Mouse (Mus musculus) erythroblast, embryonic 14.5 days (primary cell): ENCODE results near the gene Ptpn7. TPM values are rescaled to one million over a fixed set of nuclear protein-coding genes. Genes with fewer than 3 reads are reported as not detected.

Experiments used
- H3K27me3 ChIP-seq: 2 replicates; pipeline ENCODE4 v1.6.1; 2012; ENCODE audit warnings: inconsistent platforms; ENCODE audit not compliant: control insufficient read depth
- H3K36me3 ChIP-seq: 2 replicates; pipeline ENCODE4 v1.6.1; 2012; ENCODE audit warnings: mild to moderate bottlenecking, inconsistent platforms; ENCODE audit not compliant: control insufficient read depth
- H3K4me1 ChIP-seq: 2 replicates; pipeline ENCODE4 v1.6.1; 2012; ENCODE audit warnings: inconsistent platforms; ENCODE audit not compliant: control insufficient read depth
- H3K4me3 ChIP-seq: replicated peaks from 2 replicates; pipeline ENCODE3; 2012; ENCODE audit warnings: moderate library complexity, mild to moderate bottlenecking, inconsistent platforms
- H3K9me3 ChIP-seq: 2 replicates; pipeline ENCODE4 v1.6.1; 2012; ENCODE audit warnings: low read length, inconsistent platforms, mixed read lengths; ENCODE audit not compliant: control insufficient read depth
- GATA1 ChIP-seq: IDR thresholded peaks from 2 replicates; pipeline ENCODE4 v1.6.1; 2012; ENCODE audit warnings: low read length, inconsistent platforms, mixed read lengths
- TAL1 ChIP-seq: IDR thresholded peaks from 3 replicates; pipeline ENCODE4 v1.6.1; 2012; ENCODE audit warnings: low read length, inconsistent platforms, mixed read lengths
- polyA plus RNA-seq: library from polyadenylated mRNA; stranded (reverse); fragments of >175 nt; gene quantifications from 2 replicates; pipeline ENCODE4 v1.2.3, GENCODE M21; 2012

The Ptpn7 gene
- polyA plus RNA-seq, 1 experiment, result 0.67 TPM

DNA sequence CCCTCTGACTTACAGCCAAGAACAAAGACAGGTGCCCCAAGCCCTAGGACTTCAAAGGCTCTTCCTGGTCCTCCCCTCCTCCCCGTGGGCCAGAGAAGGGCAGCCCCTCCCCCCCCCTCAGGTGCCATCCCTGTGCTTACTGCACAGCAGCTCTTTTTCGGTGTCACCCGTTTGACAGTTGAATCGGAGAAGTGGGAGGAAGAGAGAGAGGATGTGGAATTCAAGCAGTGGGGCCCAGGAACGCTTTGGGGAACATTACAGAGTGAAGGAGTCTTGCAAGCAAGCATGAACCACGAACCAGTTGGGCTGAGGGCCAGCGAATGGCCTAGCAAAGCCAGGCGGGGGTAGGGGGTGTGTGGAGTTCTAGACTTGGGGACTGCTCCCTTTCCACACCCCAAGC lies 940 bp upstream of the Ptpn7 start:
- no peak for TF ChIP-seq TAL1
- TF ChIP-seq GATA1, result no peak
- no peaks in the 10 kb centered on the region for H3K27me3 ChIP-seq
- H3K4me1 ChIP-seq, result peaks cover 52% of the 10 kb centered on the region
- peak overlapping the region; percentile 23 for H3K4me3 ChIP-seq
- no peaks in the 10 kb centered on the region for H3K9me3 ChIP-seq
- H3K36me3 ChIP-seq, result peaks cover 7% of the 10 kb centered on the region; the same call in 1 of the 2 replicates

DNA sequence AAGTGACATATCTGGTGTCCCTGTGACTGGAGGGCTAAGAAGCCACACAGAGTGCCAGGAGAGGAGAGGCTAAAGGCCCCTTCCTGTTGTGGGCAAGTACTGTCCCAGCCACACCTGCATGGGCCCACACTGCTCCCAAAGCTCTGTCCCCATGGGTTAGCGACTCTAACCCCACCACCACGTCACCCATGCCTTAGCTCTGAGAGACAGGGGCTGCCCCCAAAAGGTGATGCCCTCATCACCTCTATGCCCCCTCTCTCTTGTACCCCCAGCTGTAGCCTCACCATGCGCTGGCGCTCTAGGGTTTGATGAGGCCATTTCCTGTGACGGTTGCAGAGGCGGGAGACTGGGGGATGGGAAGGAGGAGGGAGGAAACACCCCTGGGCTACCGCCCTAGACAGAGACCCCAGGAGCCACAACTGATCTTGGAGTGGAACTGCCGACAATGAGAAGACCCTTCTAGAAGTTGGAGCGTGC lies 431 bp downstream of the Ptpn7 start:
- H3K27me3 ChIP-seq, result no peaks in the 10 kb centered on the region
- TF ChIP-seq GATA1, result no peak
- no peak for TF ChIP-seq TAL1
- peak overlapping the region; percentile 57 for H3K4me3 ChIP-seq
- H3K4me1 ChIP-seq, result peaks cover 56% of the 10 kb centered on the region
- peaks cover 16% of the 10 kb centered on the region for H3K36me3 ChIP-seq
- H3K9me3 ChIP-seq, result no peaks in the 10 kb centered on the region

DNA sequence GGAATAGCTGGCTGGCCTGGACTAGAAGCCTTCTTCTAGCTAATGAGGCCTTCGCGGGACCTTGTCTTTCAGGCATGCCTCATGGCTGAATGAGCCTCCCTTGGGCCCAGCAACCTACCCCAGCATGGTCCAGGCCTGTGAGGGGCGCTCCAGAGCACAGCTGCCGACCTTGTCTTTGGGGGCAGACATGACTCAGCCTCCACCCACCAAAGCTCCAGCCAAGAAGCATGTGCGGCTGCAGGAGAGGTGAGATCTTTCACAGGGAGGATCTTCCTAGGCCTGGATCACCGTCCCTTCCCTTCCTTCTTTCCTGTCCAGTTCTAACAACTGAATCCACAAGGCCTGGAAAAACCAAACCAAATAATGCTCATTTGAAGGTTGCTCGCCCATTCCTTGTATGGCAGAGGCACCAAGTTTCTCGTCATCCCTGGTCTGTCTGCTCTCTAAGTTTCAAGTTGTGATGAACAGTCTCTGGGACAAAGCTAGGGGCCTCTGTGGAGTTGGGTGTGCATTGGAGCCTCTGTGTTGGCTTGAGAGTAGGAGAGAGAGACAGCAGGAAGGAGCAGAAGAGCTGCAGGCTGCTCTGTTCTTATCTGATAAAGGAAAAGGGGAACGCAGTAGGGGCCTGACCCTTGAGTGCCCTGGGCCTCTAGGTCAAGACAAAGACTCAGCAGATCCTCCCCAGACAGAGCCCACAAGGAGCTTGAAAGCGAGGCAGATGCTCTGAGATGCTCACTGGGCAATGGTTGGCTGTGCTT lies 1.4 kb downstream of the Ptpn7 start:
- H3K9me3 ChIP-seq, result no peaks in the 10 kb centered on the region
- peaks cover 56% of the 10 kb centered on the region for H3K4me1 ChIP-seq
- peaks cover 18% of the 10 kb centered on the region for H3K36me3 ChIP-seq
- peak overlapping the region; percentile 57 for H3K4me3 ChIP-seq
- TF ChIP-seq GATA1 (peak; percentile 52), TAL1 (no peak)
- H3K27me3 ChIP-seq, result no peaks in the 10 kb centered on the region

DNA sequence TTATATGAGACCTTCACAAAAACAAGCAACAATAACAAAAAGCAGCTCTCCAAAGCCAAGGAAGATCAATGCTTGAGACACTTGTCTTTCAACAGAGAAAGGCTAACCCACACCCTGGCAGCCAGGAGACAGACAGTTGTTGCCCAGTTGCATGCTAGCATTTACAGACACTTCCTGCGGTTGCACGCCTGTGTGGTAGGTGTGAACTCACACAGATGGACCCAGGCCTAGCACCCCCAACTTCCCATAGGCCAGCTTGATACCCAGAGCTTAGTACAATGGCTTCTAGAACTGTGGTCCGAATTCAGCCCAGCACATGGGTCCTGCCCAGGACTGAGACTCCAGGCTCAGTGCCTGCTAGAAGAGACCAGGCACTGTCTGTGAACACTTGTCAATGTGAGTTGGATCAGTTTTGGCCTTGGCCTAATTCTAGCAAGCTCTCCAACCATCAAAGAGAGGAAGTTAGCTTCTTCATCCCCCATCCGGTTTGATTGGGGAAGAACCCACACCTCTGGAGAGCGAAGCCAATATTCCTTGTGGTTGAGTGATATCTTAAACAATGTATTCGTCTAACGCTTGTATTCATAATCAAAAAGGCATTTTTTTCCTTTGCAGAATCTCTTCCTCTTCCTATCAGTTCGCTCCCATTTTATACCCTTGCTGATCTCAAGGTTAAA lies 2.7 kb downstream of the Ptpn7 start:
- Histone ChIP-seq H3K27me3 (no peaks in the 10 kb centered on the region), H3K4me1 (peaks cover 54% of the 10 kb centered on the region), H3K4me3 (no peak overlapping the region), H3K9me3 (no peaks in the 10 kb centered on the region), H3K36me3 (peaks cover 22% of the 10 kb centered on the region)
- TF ChIP-seq GATA1, result no peak
- no peak for TF ChIP-seq TAL1

DNA sequence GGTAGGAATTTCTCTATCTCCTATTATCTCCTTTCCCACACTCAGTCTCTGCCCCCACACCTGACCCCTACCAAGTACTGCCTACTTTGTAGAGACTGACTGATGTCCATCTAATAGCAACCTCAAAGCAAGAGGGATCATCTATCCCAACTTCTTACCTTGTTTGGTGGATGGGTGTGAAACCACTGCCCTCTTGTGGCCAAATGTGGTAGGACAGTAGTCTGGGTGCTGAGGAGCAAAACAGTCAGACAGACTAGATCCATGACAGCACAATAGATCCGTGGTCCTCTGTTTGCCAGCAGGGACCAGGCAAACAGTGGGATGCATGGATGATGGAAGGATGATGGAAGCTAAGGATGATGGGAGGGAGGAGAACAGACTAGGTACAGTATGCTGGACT lies 4.0 kb downstream of the Ptpn7 start:
- peaks cover 26% of the 10 kb centered on the region for H3K36me3 ChIP-seq
- TF ChIP-seq GATA1, result no peak
- no peak for TF ChIP-seq TAL1
- peaks cover 42% of the 10 kb centered on the region for H3K4me1 ChIP-seq
- H3K4me3 ChIP-seq, result no peak overlapping the region
- H3K9me3 ChIP-seq, result no peaks in the 10 kb centered on the region
- no peaks in the 10 kb centered on the region for H3K27me3 ChIP-seq

DNA sequence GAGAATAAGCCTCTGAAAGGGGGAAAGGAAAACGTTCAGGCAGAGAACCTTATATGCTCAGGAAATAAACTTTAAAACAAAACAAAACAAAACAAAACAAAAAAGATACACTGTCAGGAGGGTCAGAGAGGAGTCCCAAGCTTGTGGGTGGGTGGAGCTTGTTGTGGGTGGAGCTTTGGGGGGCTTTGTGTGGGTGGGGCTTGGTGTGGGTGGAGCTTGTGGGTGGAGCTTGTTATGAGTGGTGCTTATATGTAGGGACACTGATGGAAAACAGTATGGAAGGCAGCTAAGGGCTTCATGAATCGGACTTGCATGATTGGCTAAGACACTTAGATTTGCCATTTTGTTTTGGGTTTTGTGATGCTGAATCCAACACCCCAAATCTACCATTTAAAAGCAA lies 7.4 kb downstream of the Ptpn7 start:
- Histone ChIP-seq H3K9me3 (no peaks in the 10 kb centered on the region), H3K4me1 (peaks cover 9% of the 10 kb centered on the region)

DNA sequence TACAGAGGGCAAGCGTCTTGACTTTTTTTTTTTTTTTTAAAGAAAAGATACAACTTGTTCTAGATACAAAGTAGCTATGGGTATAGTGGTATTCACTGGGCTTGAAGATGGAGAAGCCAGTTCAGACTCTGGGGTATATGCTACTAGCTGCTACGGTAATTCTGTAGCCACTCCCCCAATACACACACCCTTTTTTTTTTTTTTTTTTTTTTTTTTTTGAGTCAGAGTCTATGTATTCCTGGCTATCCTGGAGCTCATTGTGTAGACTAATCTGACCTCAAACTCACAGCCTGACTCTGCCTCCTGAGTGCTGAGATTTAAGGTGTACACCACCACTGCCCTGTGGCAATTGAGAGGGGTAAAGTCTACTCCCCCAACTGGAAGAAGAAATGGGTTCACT lies 10.0 kb downstream of the Ptpn7 start:
- H3K4me1 ChIP-seq, result peaks cover 20% of the 10 kb centered on the region
- no peak for TF ChIP-seq TAL1
- TF ChIP-seq GATA1, result no peak

More for the DNA sequence above, 7.4 kb downstream of the Ptpn7 start:
- no peak for TF ChIP-seq TAL1
- no peak for TF ChIP-seq GATA1
- Histone ChIP-seq H3K27me3 (no peaks in the 10 kb centered on the region), H3K4me3 (no peak overlapping the region), H3K36me3 (peaks cover 39% of the 10 kb centered on the region)

DNA sequence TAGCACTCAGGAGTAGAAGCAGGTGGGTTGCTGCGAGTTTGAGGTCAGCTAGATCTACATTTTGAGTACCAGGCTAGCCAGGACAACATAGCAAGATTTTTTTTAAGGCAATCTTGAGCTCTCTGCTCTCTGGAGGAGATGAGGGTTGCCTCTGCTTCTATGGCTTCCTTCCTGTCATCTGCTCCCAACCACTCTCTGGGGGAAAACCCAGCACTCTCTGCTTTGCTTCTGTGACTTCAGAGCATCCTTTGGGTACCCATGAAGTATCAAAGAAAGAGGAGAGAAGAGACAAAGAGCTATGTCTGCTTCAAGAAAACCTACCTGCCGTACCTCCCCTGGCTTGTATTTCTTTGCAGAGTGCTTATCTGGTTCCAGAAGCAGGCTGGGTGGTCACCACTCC lies 11.4 kb downstream of the Ptpn7 start:
- Histone ChIP-seq H3K9me3 (no peaks in the 10 kb centered on the region), H3K36me3 (peaks cover 23% of the 10 kb centered on the region), H3K27me3 (peaks cover 7% of the 10 kb centered on the region), H3K4me3 (no peak overlapping the region), H3K4me1 (peaks cover 27% of the 10 kb centered on the region)
- no peak for TF ChIP-seq GATA1
- TF ChIP-seq TAL1, result no peak

More for the DNA sequence above, 10.0 kb downstream of the Ptpn7 start:
- Histone ChIP-seq H3K9me3 (no peaks in the 10 kb centered on the region), H3K36me3 (peaks cover 28% of the 10 kb centered on the region), H3K27me3 (peaks cover 6% of the 10 kb centered on the region), H3K4me3 (no peak overlapping the region)
